Mouse (Mus musculus) embryo, embryonic 10 days (tissue): ENCODE results near the gene Spock1.

Experiments
- DNase-seq: peaks from one replicate; pipeline ENCODE4 v3.0.0-alpha.2; 2015; ENCODE audit warnings: low spot score

Gene Spock1

GRCm38 (mm10) chr13:57726654-57727053 is 181.5 kb downstream of the Spock1 start:
- no peak for DNase-seq

GRCm38 (mm10) chr13:57722329-57722936 is 185.7 kb downstream of the Spock1 start:
- no peak for DNase-seq

DNA sequence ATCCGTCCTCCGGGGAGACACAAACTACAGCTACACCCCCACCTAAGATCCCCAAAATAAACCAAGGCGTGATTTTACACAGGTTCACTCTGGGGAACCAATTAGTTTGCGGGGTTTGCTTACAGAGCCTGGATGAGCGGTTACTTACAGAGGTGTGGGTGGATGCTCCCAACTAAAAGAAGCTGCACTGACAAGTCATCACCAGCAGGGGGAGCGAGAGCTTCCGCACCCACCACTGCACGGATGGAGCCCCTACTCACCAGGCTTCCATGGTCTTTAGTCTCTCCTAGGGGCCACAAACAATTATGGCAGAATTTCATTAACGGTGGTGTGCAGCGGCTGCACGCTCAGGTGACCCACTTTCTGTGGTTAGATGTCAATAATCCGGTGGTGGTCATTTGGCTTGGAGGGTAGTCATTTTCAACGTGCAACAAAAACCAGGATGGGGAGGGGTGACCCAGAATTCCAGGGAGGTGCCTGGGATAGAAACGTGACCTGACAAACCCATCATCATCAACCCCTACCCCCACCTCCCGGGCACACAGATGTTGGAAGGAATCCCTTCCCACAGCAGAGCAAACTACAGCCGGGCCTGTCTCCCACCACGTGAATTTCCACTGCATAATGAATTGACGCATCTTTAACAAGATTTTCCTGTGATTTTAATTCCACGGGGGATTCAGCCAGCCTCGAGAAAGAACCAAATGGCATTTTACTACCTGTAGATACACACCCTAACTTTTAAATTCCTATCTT is 186.4 kb downstream of the Spock1 start:
- DNase-seq, result peak; percentile 54

GRCm38 (mm10) chr13:57718087-57718486 is 190.0 kb downstream of the Spock1 start:
- DNase-seq, result peak; percentile 41

GRCm38 (mm10) chr13:57712910-57713309 is 195.2 kb downstream of the Spock1 start:
- DNase-seq, result no peak

- DNase-seq, result no peak
Measured at GRCm38 (mm10) chr13:57708425-57708824, 199.7 kb downstream of the Spock1 start.

- DNase-seq, result no peak
Measured at GRCm38 (mm10) chr13:57702966-57703365, 205.2 kb downstream of the Spock1 start.

DNA sequence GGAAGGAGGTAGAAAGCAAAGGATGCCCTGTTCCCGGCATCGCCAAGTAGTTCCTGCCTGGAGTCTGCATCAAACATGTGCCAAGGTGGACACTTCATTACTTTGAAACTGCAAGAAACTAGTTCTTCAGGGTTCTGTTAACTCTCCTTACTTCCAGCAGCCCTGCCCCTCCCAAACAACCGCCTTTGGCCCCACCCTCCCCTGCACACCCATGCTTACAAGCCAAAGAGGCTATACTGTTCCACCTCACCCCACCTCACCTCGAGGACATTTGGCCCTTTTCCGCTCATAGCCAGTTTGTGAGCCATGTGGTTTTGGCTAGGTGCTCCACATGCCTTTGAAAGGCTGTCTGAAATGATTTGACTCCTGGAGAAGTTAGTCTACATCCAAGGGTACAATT is 211.4 kb downstream of the Spock1 start:
- DNase-seq, result no peak

- no peak for DNase-seq
Measured at GRCm38 (mm10) chr13:57688926-57689325, 219.2 kb downstream of the Spock1 start.

DNA sequence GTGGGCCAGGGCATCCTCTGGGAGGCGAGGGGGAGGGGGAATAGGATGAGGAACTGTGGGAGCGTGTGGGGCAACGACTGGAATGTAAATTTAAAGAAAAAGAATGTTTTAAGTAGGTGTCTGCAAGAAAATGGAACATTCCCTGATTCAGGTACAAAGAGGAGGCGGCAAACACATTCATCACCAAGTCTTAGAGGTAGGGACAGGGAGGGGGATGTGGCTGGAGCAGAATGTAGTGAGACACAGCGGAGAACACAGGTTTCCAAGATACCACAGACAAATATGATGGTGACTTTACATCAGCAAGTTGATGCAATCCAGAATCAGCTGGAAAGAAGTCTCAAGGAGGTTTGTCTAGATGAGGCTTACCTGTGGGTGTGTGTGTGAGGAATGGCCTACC is 221.7 kb downstream of the Spock1 start:
- DNase-seq, result no peak

GRCm38 (mm10) chr13:57685201-57685600 is 222.9 kb downstream of the Spock1 start:
- no peak for DNase-seq

GRCm38 (mm10) chr13:57679591-57679990 is 228.5 kb downstream of the Spock1 start:
- DNase-seq, result no peak

- no peak for DNase-seq
Measured at GRCm38 (mm10) chr13:57676820-57677219, 231.3 kb downstream of the Spock1 start.

DNA sequence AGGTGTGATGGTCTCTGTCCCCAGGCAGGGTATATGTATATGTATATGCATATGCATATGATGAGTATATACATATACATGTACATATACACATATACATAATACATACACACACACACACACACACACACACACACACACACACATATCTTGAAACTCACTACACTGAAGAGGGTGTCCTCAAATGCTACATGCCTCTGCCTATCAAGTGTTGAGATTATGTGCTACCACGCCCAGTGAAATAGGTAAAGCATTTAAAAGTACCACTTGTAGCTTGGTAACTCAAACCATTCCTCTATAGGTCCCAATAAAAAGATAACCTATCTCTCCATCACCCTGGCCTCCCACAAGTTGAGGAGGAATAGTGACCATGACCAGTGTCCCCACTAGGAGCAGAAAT is 234.7 kb downstream of the Spock1 start:
- no peak for DNase-seq

- no peak for DNase-seq
Measured at GRCm38 (mm10) chr13:57672762-57673161, 235.4 kb downstream of the Spock1 start.

DNA sequence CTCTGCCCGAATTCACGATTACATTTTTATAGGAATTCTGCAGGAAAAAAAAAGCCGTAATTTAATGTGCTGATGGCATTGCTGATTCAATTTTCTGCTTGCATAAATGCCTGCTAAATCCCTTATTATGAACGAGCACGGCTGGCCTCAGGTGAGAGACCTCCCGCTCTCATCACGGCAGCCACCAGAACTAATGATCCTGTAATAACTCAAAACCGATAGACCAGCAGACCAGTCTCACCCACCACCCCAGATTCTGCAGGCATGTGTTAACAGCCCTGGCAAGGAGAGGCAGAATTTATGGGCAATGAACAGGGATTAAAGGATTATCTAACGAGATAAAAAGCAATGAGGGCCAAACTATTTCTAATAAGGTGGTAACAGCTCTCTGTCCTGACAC is 236.2 kb downstream of the Spock1 start:
- no peak for DNase-seq

- DNase-seq, result no peak
Measured at GRCm38 (mm10) chr13:57671322-57671721, 236.8 kb downstream of the Spock1 start.

GRCm38 (mm10) chr13:57667621-57668020 is 240.5 kb downstream of the Spock1 start:
- DNase-seq, result no peak

DNA sequence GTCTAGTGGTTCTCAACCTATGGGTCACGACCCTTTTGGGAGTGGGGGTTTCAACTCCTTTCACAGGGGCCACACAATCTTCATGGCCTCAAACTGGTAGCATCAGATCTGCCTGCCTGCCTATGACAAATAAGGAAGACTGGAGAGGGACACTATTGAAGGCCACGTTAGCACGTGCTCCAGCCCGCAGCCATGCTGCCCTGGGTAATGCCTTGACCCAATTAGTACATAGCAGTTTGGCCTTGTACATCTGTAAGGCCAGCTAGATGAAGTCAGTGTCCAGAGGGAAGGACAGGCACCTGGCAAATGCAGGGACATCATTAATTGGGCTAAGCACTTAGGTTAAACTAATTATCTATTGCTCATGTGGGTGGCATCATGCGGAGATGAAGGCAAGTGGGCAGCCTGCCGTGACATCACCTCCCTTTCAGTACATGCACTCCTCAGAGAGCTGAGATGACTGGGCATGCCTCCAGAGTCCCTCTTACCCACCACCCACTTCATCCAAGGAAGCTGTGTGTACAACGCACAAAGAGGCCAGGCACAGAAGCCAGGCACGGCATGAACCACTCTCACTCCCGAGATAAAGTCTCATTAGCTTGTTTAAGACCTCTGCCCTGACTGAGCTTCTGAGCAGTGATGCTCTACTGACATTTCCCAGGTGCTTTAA is 241.8 kb downstream of the Spock1 start:
- peak; percentile 4 for DNase-seq

DNA sequence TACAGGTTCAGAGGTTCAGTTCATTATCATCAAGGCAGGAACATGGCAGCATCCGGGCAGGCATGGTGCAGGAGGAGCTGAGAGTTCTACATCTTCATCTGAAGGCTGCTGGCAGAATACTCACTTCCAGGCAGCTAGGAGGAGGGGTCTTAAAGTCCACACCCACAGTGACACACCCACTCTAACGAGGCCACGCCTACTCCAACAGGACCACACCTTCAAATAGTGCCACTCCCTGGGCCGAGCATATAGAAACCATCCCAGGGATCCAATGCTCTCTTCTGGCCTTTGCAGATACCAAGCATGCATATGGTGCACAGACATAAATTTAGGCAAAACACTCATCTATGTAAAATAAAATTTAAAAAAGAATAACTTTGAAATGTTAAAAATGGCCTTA is 245.6 kb downstream of the Spock1 start:
- peak; percentile 12 for DNase-seq

DNA sequence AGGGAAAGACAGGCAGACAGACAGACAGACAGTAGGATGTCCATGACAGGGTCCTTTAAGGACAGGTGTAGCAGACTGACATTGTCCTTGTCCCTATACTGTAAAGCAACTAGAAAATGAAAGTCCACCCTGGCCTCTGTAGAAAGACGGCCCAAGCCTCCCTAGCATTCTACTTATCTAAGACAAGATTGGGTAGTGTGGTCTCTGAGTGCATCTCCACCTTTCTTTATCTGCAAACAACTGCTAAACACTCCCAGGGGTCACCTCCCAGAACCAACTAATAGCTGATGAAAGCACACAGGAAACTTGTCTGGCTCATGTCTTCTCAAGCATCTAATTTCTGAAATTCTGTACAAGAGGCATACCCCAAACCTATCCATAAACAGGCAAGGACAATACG is 247.6 kb downstream of the Spock1 start:
- DNase-seq, result no peak

GRCm38 (mm10) chr13:57659872-57660271 is 248.3 kb downstream of the Spock1 start:
- DNase-seq, result no peak

- DNase-seq, result no peak
Measured at GRCm38 (mm10) chr13:57656606-57657005, 251.5 kb downstream of the Spock1 start.
